Mouse (Mus musculus): ENCODE measurements around the gene Nt5c2. TPM values are rescaled to one million over a fixed set of nuclear protein-coding genes. Genes with fewer than 3 reads are reported as not detected.
"Not testable (repeated sequence)": the region's sequence is repeated elsewhere in the genome, so short reads cannot be mapped to it uniquely, and the experiment has no call there.

Gene Nt5c2
- total and polyA plus RNA-seq, 3 experiments: 17.0 to 158 (median 148) TPM

- TF ChIP-seq GATA1 (IDR thresholded peaks at IDR 0.05; ENCODE audit: borderline replicate concordance, low read length) (no peak), GATA2 (IDR thresholded peaks at IDR 0.05; ENCODE audit: borderline replicate concordance, low read depth, low read length) (no peak), POLR2AphosphoS5 (IDR thresholded peaks at IDR 0.05; ENCODE audit: insufficient replicate concordance, low read depth, low read length) (no peak)
- Histone ChIP-seq H3K36me3 (replicated peaks) (no peaks in the 10 kb centered on the region), H3K4me1 (ENCODE audit: insufficient read depth, low read depth, low read length) (peaks cover 11% of the 10 kb centered on the region), H3K27me3 (ENCODE audit: insufficient read depth, low read length) (peaks cover 10% of the 10 kb centered on the region), H3K4me3 (ENCODE audit: low read depth, low read length) (no peak overlapping the region), H3K9me3 (replicated peaks) (peaks cover 4% of the 10 kb centered on the region)
- ATAC-seq (ENCODE audit: extremely low read depth, insufficient number of reproducible peaks, low FRiP score, poor library complexity, severe bottlenecking) (no peak), DNase-seq (ENCODE audit: low spot score) (no peak)
Observed at GRCm38 (mm10) chr19:47005873-47006272, 9.1 kb downstream of the Nt5c2 start.

DNA sequence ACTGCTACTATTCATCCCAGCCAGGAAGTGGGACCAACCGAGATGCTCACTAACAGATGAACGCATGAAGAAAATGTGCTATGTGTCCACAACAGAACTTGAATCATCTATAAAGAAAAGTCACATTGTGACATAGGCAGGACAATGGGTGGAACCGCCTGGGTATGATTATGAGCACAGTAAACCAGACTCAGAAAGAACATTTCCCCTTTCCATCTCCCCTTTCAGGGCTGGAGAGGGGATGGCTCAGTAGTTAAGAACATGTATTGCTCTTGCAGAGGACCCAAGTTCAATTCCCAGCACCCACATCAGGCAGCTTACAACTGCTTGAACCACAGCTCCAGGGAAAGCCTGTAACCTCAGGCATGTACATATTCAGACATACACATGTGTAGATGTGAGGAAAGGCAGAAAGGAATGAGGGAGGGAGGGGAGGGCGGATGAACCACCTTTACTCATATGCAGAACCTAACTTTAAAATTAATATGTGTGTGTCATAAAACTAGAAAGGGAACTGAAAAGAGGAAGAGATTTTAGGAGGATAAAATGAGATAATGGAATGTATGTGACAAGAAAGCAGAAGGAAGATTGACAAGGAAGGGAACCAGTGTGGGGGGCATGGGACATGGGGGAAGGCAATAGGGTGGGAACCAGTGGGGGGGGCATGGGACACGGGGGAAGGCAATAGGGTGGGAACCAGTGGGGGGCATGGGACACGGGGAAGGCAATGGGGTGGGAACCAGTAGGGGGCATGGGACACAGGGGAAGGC lies 11.0 kb downstream of the Nt5c2 start:
- Histone ChIP-seq H3K9me3 (replicated peaks) (peaks cover 4% of the 10 kb centered on the region), H3K36me3 (replicated peaks) (no peaks in the 10 kb centered on the region), H3K4me3 (ENCODE audit: low read depth, low read length) (no peak overlapping the region), H3K27me3 (ENCODE audit: insufficient read depth, low read length) (peaks cover 10% of the 10 kb centered on the region), H3K4me1 (ENCODE audit: insufficient read depth, low read depth, low read length) (peaks cover 21% of the 10 kb centered on the region)
- DNase-seq (ENCODE audit: low spot score): no peak
- ATAC-seq (ENCODE audit: extremely low read depth, insufficient number of reproducible peaks, low FRiP score, poor library complexity, severe bottlenecking): no peak
- TF ChIP-seq TAL1 (conservative IDR thresholded peaks at IDR 0.05; ENCODE audit: low read depth, low read length) (no peak), POLR2AphosphoS5 (IDR thresholded peaks at IDR 0.05; ENCODE audit: insufficient replicate concordance, low read depth, low read length) (no peak), GATA1 (IDR thresholded peaks at IDR 0.05; ENCODE audit: borderline replicate concordance, low read length) (no peak), CTCF (IDR thresholded peaks at IDR 0.05; ENCODE audit: low read depth, low read length) (no peak), GATA2 (IDR thresholded peaks at IDR 0.05; ENCODE audit: borderline replicate concordance, low read depth, low read length) (no peak)

DNA sequence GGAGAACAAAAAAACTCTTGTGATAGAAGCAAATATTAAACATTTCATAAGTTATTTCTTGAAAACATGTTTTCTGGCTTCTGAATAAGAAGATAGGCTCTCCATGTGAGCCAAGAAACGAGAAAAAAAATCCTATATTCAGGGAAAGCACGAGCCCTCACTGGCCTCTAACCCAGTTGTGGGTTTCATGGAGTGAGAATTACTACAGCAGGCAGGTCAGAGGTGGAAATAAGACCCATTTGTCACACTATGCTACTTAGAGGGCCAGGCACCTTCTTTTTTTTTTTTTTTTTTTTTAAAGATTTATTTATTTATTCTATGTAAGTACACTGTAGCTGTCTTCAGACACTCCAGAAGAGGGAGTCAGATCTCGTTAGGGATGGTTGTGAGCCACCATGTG lies 14.6 kb downstream of the Nt5c2 start:
- not testable (repeated sequence) for DNase-seq (ENCODE audit: low spot score); H3K9me3 ChIP-seq (replicated peaks); H3K27me3 ChIP-seq (ENCODE audit: insufficient read depth, low read length); H3K36me3 ChIP-seq (replicated peaks); H3K4me3 ChIP-seq (ENCODE audit: low read depth, low read length); ATAC-seq (ENCODE audit: extremely low read depth, insufficient number of reproducible peaks, low FRiP score, poor library complexity, severe bottlenecking)
- peaks cover 30% of the 10 kb centered on the region for H3K4me1 ChIP-seq (ENCODE audit: insufficient read depth, low read depth, low read length)

DNA sequence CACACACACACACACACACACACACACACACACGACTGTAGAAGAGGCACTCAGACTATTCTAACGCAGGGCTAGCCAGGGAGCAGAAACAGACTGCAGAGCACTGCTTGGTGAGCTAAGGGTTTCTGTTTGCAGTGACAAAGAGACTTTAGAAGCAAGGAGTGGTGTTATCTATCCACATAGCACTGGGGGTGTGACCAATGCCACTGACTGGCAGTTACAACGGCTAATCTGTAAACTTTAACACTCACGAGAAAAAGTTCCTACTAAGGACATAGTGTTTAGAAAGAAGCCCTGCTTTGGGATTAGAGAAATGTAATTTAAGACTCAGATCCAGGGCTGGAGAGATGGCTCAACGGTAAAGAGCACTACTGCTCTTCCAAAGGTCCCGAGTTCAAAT lies 15.2 kb downstream of the Nt5c2 start:
- H3K36me3 ChIP-seq (replicated peaks): no peaks in the 10 kb centered on the region
- H3K4me1 ChIP-seq (ENCODE audit: insufficient read depth, low read depth, low read length): peaks cover 27% of the 10 kb centered on the region
- TF ChIP-seq POLR2AphosphoS5 (IDR thresholded peaks at IDR 0.05; ENCODE audit: insufficient replicate concordance, low read depth, low read length) (no peak), TAL1 (conservative IDR thresholded peaks at IDR 0.05; ENCODE audit: low read depth, low read length) (no peak), GATA1 (IDR thresholded peaks at IDR 0.05; ENCODE audit: borderline replicate concordance, low read length) (no peak), GATA2 (IDR thresholded peaks at IDR 0.05; ENCODE audit: borderline replicate concordance, low read depth, low read length) (no peak), CTCF (IDR thresholded peaks at IDR 0.05; ENCODE audit: low read depth, low read length) (no peak)
- H3K4me3 ChIP-seq (ENCODE audit: low read depth, low read length): no peak overlapping the region; the same call in 1 of the 2 replicates
- ATAC-seq (ENCODE audit: extremely low read depth, insufficient number of reproducible peaks, low FRiP score, poor library complexity, severe bottlenecking): peak; percentile 22; the same call in 1 of the 2 replicates
- no peaks in the 10 kb centered on the region for H3K9me3 ChIP-seq (replicated peaks)
- no peak for DNase-seq (ENCODE audit: low spot score)
- H3K27me3 ChIP-seq (ENCODE audit: insufficient read depth, low read length): peaks cover 7% of the 10 kb centered on the region; the same call in 1 of the 2 replicates

DNA sequence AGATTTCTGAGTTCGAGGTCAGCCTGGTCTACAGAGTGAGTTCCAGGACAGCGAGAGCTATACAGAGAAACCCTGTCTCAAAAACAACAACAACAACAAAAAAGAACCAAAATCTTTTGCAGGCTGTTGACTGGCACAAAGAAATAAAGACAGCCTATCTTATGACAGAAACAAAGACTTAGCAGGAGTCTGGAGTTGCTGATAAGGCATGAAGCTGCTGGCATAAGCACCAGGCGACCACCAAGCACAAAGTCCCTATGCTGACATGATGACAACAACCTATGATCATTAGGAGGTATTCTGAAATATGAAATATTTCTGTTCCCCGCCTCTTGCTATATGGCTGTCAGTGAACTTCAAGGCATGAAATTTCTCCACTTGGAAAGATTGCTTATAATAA lies 16.0 kb downstream of the Nt5c2 start:
- no peak for DNase-seq (ENCODE audit: low spot score)
- no peak for TF ChIP-seq CTCF (IDR thresholded peaks at IDR 0.05; ENCODE audit: low read depth, low read length)
- no peak for TF ChIP-seq GATA1 (IDR thresholded peaks at IDR 0.05; ENCODE audit: borderline replicate concordance, low read length)
- TF ChIP-seq TAL1 (conservative IDR thresholded peaks at IDR 0.05; ENCODE audit: low read depth, low read length): peak; percentile 28
- Histone ChIP-seq H3K36me3 (replicated peaks) (no peaks in the 10 kb centered on the region), H3K27me3 (ENCODE audit: insufficient read depth, low read length) (peaks cover 9% of the 10 kb centered on the region; the same call in 1 of the 2 replicates), H3K4me1 (ENCODE audit: insufficient read depth, low read depth, low read length) (peaks cover 28% of the 10 kb centered on the region), H3K4me3 (ENCODE audit: low read depth, low read length) (no peak overlapping the region), H3K9me3 (replicated peaks) (no peaks in the 10 kb centered on the region)
- no peak for ATAC-seq (ENCODE audit: extremely low read depth, insufficient number of reproducible peaks, low FRiP score, poor library complexity, severe bottlenecking)

DNA sequence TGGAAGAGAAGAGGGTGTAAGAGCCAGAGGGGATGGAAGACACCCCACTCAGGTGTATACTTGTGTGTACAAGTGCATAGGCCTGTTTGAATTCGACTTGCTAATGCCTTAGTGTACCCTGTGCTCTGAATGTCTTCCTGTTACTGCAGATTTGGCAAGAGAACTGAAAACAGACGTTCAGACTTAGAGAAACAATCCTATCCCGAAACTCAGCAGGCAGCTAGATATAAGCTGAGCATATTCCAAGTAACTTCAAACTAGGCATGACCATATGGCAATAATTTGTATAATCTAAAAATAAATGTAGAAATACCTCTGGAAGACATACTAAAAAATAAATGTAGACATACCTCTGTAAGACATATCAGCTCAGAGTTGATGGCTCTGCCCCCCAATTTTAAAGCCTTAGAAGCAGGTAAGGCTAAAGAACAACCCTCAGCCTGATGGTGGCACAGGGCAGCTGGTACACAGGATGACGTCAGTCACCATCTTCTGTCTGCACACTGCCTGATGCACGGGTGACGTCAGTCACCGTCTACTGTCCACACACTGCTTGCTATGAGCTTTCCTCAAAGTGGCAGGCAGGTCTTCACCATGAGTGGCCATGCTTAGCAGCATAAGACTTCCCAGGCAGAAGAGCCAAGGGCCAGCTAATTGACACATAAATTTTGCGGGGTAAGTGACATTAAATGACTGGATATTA lies 16.6 kb downstream of the Nt5c2 start:
- TF ChIP-seq TAL1 (conservative IDR thresholded peaks at IDR 0.05; ENCODE audit: low read depth, low read length) (no peak), POLR2AphosphoS5 (IDR thresholded peaks at IDR 0.05; ENCODE audit: insufficient replicate concordance, low read depth, low read length) (no peak), GATA1 (IDR thresholded peaks at IDR 0.05; ENCODE audit: borderline replicate concordance, low read length) (no peak), CTCF (IDR thresholded peaks at IDR 0.05; ENCODE audit: low read depth, low read length) (no peak), GATA2 (IDR thresholded peaks at IDR 0.05; ENCODE audit: borderline replicate concordance, low read depth, low read length) (no peak)
- DNase-seq (ENCODE audit: low spot score) (no peak), ATAC-seq (ENCODE audit: extremely low read depth, insufficient number of reproducible peaks, low FRiP score, poor library complexity, severe bottlenecking) (no peak)
- H3K4me1 ChIP-seq (ENCODE audit: insufficient read depth, low read depth, low read length): peaks cover 23% of the 10 kb centered on the region
- peaks cover 9% of the 10 kb centered on the region; the same call in 1 of the 2 replicates for H3K27me3 ChIP-seq (ENCODE audit: insufficient read depth, low read length)
- no peaks in the 10 kb centered on the region for H3K36me3 ChIP-seq (replicated peaks)
- no peak overlapping the region for H3K4me3 ChIP-seq (ENCODE audit: low read depth, low read length)
- no peaks in the 10 kb centered on the region for H3K9me3 ChIP-seq (replicated peaks)
